Mouse (Mus musculus) MEL (cell line): ENCODE measurements around the gene Creb3l2.

Experiments
- CTCF ChIP-seq, 3 experiments: IDR thresholded peaks in 2 of 3; conservative IDR thresholded peaks in 1 of 3; 2 replicates each; pipeline ENCODE4 v1.5.1; 2011 to 2012; ENCODE audit warnings: low read length in 3 of 3, low read depth in 2 of 3, mild to moderate bottlenecking in 2 of 3, improper control_type of control experiment in 1 of 3, inconsistent platforms in 1 of 3, mixed read lengths in 1 of 3, moderate library complexity in 1 of 3; ENCODE audit not compliant: control insufficient read depth in 1 of 3, insufficient read depth in 1 of 3, poor library complexity in 1 of 3, severe bottlenecking in 1 of 3
- EP300 ChIP-seq, 2 experiments: IDR thresholded peaks; 2 replicates each; pipeline ENCODE4 v1.6.1; 2011; ENCODE audit warnings: improper control_type of control experiment in 2 of 2, low read length in 2 of 2, low read depth in 1 of 2, mild to moderate bottlenecking in 1 of 2
- JUND ChIP-seq: IDR thresholded peaks from 2 replicates; pipeline ENCODE4 v1.6.1; 2011; ENCODE audit warnings: low read depth, mild to moderate bottlenecking, improper control_type of control experiment, low read length
- MEF2A ChIP-seq: IDR thresholded peaks from 2 replicates; pipeline ENCODE4 v1.6.1; 2014; ENCODE audit warnings: low read depth, mild to moderate bottlenecking, inconsistent platforms, low read length, improper control_type of control experiment; ENCODE audit not compliant: poor library complexity, insufficient replicate concordance, severe bottlenecking; ENCODE audit errors: extremely low read depth
- MXI1 ChIP-seq: IDR thresholded peaks from 2 replicates; pipeline ENCODE4 v1.6.1; 2011; ENCODE audit warnings: mild to moderate bottlenecking, low read depth, low read length, improper control_type of control experiment
- POLR2A ChIP-seq, 2 experiments: IDR thresholded peaks; 2 replicates each; pipeline ENCODE4 v1.6.1; 2011 to 2012; ENCODE audit warnings: low read length in 2 of 2, mild to moderate bottlenecking in 2 of 2, control low read depth in 1 of 2, improper control_type of control experiment in 1 of 2, low read depth in 1 of 2, moderate library complexity in 1 of 2; ENCODE audit not compliant: control insufficient read depth in 1 of 2, insufficient read depth in 1 of 2, poor library complexity in 1 of 2

GRCm38 (mm10) chr6:37483262-37483661 is 41.3 kb upstream of the Creb3l2 start:
- no peak for TF ChIP-seq POLR2A (IDR thresholded peaks at IDR 0.05; ENCODE audit: control insufficient read depth in 1 of 2, insufficient read depth in 1 of 2, low read depth in 1 of 2, low read length in 2 of 2, poor library complexity in 1 of 2)
- no peak for TF ChIP-seq MXI1
- TF ChIP-seq MEF2A, result no peak
- no peak for TF ChIP-seq CTCF (IDR thresholded peaks at IDR 0.05 in 2 of 3, conservative IDR thresholded peaks at IDR 0.05 in 1 of 3; ENCODE audit: control insufficient read depth in 1 of 3, insufficient read depth in 1 of 3, low read depth in 2 of 3, low read length in 3 of 3, poor library complexity in 1 of 3, severe bottlenecking in 1 of 3)
- no peak for TF ChIP-seq EP300 (IDR thresholded peaks at IDR 0.05; ENCODE audit: low read depth in 1 of 2, low read length in 2 of 2)
- TF ChIP-seq JUND, result no peak
